Mouse (Mus musculus) spleen, embryonic (tissue): ENCODE results near the gene Ube2o.

Experiments used
- CTCF ChIA-PET: fragments of 350-600 bp; sonication (Branson Sonifier 250); formaldehyde crosslinking; loops from one replicate; lab custom pipeline; 2022; lab: Charles Lee

Gene Ube2o

GRCm38 (mm10) chr11:116550748-116551147 is 30.5 kb downstream of the Ube2o start:
- CTCF ChIA-PET = no interaction called here

DNA sequence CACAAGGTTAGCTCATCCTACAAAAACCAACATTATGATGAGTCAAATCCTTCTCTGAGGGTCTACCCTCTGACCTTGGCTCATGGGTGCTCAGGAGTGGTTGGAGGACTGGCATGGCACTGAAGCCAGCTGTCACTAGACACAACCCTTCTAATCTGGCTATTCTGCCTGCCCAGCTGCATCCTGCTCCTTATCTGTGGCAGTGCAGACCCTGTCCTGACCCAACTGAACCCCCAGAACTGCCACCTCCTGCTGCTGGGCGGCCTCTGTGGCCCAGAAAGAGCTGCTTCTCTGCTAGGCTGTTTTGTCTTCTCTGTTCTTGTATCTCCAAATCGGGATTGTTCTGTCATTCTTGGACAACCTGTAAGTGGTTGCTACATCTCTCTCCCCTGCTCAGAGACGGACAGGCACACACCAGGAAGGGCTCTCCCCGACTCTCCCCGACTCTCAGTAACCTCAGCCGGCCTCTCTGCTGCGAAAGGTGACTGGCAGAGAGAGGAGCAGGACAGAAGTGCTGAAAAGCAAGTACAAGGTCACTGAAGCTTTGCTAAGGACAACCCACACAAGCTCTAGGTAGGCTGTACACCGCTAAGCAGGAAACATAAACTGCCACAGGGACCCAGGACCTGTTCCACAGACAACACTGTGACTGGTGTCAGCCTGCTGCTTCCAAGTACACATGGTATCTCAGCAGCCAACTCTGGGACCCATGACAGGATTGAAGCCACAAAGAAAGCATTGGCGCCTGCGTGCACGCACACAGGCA is 31.8 kb downstream of the Ube2o start:
- CTCF ChIA-PET = no interaction called here

- CTCF ChIA-PET = no interaction called here
These were observed 32.5 kb downstream of the Ube2o start for GRCm38 (mm10) chr11:116548780-116549179.

- CTCF ChIA-PET = no interaction called here
These were observed 33.8 kb downstream of the Ube2o start for GRCm38 (mm10) chr11:116547296-116548060.

DNA sequence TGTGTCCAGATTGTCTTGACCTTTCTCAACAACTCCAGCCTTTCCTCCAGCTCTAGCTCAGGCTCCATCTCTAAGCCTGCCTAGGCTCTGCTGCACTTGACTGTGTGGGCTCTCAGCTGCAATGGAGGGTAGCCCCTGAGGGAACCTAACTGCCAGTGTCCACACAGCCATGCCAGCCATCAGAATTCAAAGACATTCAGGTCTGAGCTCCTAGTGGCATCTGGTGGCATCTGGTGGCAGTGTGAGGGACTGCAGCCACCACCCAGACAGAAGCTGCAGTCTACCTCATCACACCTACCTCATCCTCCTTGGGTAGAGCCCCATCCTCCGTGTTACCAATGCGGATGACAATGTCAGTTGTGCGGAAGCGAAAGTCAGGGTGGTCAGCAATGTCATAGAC is 38.1 kb downstream of the Ube2o start:
- CTCF ChIA-PET = no interaction called here

- CTCF ChIA-PET = no interaction called here
These were observed 40.1 kb downstream of the Ube2o start for GRCm38 (mm10) chr11:116541183-116541582.

DNA sequence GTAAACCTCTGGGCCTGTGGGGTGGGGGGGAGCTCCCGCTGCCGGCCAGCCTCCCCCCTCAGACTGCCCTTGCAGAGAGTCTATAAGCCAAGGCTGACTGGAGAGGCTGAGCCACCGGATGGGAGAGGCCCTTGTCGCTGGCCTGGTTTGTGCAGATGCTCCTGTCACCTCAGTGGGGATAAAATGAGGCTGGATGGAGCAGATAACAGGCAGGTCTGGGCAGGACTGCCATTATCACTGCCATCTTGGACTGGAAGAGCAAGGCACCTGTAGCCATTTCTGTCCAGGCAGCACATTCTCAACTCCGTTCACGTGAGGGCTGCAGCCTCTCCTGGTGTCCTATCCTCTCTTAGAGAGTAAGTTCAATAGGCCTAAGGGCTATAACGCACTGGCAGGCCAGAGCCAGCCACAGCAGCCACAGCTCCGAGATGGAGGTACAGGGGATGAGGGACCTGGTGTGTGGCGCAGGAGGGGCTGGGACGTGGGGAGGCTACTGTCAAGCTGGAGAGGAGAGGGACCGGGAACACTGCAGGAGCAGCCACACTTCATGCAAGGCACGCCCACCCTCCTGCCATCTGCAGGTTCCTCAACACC is 43.0 kb downstream of the Ube2o start:
- CTCF ChIA-PET = interaction anchor here (0.6 kb wide), 1 partner anchor 401 kb away, joined by 7 read pairs; no protein-coding TSS in a partner anchor

DNA sequence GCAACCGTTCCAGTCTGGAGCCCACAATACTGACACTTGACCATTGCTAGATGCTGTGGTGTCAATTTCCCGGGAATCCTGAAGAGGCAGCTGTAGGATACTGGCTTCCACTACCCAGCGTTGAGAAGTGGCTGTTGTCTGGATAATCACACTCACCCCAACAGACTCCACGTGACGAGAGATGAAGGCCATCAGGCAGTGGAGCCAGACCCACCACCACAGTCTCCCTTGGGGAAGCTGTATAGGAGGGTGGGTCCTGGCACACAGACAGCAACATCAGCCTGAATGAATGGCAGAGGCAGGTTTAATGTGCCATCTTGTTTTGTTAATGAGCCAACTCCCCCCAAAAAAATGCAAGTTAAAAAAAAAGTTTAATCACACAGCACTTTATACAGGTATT is 43.9 kb downstream of the Ube2o start:
- CTCF ChIA-PET = no interaction called here

- CTCF ChIA-PET = no interaction called here
These were observed 44.6 kb downstream of the Ube2o start for GRCm38 (mm10) chr11:116536685-116537084.

DNA sequence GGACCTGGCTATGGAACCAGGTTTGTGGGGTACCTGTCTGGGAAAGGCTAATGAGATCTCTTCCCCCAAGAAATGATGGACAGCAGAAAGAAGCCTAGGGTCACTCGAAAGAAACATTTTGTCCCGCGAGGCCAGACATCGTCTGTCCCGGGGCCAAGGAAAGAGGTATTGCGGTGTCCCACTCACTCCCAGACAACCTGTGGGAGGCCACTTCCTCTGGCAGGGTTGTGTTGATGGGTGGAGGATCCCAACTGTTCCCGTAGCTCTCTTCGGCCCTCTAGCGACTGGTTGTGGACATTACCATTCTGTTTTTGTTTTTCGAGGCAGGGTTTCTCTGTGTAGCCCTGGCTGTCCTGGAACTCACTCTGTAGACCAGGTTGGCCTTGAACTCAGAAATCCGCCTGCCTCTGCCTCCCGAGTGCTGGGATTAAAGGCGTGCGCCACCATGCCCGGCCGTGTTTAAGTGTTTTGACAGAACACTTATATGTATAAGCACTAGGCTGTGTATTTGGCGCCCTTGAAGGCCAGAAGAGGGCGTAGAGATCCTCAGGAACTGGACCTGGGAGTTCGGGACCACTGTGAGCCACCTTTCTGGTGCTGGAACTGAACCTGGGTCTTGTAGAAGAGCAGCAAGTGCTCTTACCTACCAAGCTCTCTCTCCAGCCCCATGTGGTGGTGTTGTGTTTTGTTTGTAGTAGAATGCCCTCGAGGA is 46.9 kb downstream of the Ube2o start:
- CTCF ChIA-PET = interaction anchor here (1.7 kb wide), 1 partner anchor 40 kb away, joined by 3 read pairs; the partner anchor contains the start of gene Prpsap1

DNA sequence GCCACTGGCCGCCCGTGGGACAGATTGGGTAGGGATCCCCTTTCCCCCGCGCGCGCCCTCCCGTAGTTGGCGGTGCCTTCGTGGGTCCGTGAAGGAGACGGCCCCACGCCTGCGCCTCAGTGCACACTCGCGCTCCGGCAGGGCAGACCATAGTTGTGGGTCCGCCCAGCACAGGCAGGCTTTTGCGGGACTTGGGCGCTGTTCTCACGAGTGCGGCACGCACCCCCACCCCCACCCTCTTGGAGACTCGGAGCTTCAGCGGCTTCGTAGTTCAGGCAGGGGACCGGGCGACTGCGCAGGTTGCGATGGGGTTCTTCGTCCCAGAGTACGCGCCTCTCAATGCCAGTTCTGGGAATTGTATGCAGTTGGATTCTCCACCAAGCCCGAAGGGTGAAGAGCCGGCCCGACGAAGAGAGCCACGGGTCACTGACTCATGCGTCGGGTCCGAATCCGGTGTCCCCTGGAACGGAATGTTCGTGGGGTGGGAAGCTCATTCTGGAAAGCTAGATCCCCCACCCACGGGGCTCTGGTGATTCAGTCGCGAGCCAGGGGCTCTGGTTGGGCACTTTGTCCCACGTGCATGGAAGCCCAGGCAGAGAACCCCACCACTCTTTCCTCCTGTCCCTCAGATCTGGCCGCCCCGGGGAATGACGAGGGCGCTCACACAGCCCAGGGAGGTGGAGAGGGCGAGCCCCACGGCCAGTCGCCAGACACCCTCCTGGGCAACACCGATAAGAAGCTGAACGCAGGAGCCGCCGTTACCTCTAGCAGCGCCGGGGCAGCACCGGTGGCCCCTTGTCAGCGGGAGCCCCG is 47.7 kb downstream of the Ube2o start:
- CTCF ChIA-PET = interaction anchor here (0.7 to 1.7 kb wide), 3 partner anchors 39 to 576 kb away, joined by 3 to 4 read pairs (median 3); partner anchors contain the start of gene Prpsap1

GRCm38 (mm10) chr11:116532810-116533338 is 48.4 kb downstream of the Ube2o start:
- CTCF ChIA-PET = interaction anchor here (0.7 to 1.7 kb wide), 2 partner anchors 39 to 65 kb away, joined by 3 read pairs; partner anchors contain the start of gene Prpsap1

- CTCF ChIA-PET = no interaction called here
These were observed 48.9 kb downstream of the Ube2o start for GRCm38 (mm10) chr11:116532262-116532809.

GRCm38 (mm10) chr11:116531371-116532191 is 49.7 kb downstream of the Ube2o start:
- CTCF ChIA-PET = no interaction called here

DNA sequence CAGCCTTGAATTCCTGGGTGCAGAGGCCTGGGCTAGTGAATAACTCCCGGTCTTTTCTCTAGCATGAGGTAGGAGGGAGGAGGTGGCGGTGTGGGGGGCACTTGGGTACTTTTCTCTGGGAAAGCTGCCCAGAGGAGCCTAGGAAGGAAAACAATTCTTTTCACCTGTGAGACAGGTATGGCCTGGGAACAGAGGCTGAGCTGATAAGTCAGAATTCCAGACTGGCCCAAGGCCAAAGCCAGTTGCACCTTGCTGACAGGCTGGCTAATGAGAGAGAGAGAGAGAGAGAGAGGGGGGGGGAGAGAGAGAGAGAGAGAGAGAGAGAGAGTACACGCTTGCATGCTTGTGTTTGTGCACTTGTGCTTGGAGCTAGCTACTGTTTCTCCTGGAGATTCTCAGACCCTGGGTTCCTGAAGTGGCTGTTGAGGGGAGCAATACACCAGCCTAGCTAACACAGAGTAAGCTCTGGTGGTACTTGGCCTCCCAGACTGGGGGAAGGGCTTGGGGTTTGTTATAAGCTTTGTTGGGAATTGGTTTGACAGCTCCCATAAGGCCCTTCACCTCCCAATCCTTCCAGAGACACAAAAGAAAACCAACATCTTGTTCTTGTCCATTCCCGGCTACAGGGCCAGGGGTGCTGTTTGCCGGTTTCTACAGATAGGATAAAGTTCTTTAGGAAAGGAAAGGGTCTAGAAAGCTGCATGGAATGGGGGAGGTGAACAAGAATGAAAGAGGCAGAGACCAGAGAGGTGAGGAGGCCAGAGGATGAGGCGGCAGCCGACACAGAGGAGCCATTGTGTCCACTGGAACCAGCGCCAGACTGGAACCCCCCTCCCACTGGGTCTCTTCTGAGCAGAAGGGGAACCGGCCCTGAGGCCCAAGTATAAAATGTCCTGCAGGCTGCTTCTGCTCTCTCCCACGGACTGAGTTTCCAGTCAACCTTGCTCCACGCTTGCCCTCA is 50.8 kb downstream of the Ube2o start, which contains the start of gene Sphk1:
Sphk1 (plus strand) TSS at position 739 of the 961 bp plus-strand sequence.
- CTCF ChIA-PET = interaction anchor here (0.7 kb wide), 1 partner anchor 47 kb away, joined by 6 read pairs; no protein-coding TSS in a partner anchor

DNA sequence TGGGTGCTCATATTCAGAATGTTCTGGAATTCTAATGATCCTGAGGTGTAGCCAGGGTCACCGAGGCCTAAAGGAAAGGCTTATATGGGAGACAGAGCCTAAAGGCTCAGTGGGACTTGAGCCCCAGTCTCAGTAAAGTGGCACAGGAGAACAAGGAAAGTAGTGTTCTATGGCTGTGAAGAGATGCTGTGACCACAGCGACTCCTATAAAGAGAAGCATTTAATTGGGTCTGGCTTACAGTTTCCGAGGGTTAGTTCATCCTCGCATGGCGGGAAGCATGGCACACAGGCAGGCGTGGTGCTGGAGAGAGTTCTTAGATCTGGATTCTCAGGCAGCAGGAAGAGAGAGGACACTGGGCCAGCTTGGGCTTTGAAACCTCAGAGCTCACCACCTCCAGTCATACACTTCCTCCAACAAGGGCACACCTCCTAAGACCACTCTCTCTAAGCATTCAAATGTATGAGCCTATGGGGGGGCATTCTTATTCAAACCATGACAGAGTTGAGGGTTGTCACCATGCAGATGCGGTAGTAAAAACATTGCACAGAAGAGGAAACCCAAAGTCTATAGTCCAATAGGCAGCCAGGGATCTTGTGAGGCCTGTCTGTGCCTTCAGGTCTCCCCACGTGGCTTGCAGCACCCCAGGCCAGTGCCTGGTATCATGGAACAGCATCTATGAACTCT is 52.5 kb downstream of the Ube2o start:
- CTCF ChIA-PET = no interaction called here

DNA sequence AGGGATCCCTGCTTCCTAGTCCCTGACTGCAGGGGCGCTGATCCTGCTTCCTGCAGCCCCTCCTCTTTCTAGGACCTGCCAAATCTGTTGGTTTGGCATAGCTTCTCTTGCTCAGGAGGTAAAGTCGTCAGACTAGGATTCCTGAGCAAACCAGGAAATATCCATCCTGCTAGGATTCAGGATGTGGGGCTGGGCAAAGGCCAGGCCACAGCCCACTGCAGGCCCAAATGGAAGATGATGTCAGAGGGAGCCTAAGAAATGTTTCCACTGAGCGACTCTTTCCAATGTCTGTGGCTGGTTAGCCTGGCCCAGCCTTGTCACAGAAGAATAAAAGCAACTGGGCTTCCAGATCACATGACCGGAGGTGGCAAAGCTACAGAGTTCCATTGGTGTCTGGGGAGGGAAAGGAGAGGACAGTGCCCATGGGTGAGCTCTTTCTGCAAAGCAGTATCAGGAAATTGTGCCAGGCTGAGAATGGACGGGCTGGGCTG is 57.5 kb downstream of the Ube2o start:
- CTCF ChIA-PET = no interaction called here
